Mouse (Mus musculus): ENCODE measurements around the gene Efna1. TPM values are rescaled to one million over a fixed set of nuclear protein-coding genes. Genes with fewer than 3 reads are reported as not detected.

The Efna1 gene
- polyA plus RNA-seq, 1 experiment from 2014 or later, result 40.7 TPM

GRCm38 (mm10) chr3:89305105-89305504 lies 24.2 kb upstream of the Efna1 start:
- Histone ChIP-seq H3K9ac (peak overlapping the region; percentile 21; the same call in 1 of the 2 replicates), H3K36me3 (no peaks in the 10 kb centered on the region), H3K9me3 (no peaks in the 10 kb centered on the region), H3K27me3 (peaks cover 3% of the 10 kb centered on the region; the same call in 1 of the 2 replicates), H3K4me1 (peaks cover 17% of the 10 kb centered on the region), H3K4me3 (no peak overlapping the region), H3K4me2 (no peak overlapping the region), H3K27ac (peak overlapping the region; percentile 0; the same call in 1 of the 2 replicates)
- ATAC-seq (ENCODE audit: insufficient number of reproducible peaks, insufficient read depth, low FRiP score, low TSS enrichment, low read depth), result no peak
- 40% methylated on average over 4 of the region's 4 CpGs for WGBS

- no peak for ATAC-seq (ENCODE audit: insufficient number of reproducible peaks, insufficient read depth, low FRiP score, low TSS enrichment, low read depth)
- Histone ChIP-seq H3K36me3 (no peaks in the 10 kb centered on the region), H3K4me3 (no peak overlapping the region), H3K27ac (no peak overlapping the region), H3K9me3 (no peaks in the 10 kb centered on the region), H3K27me3 (peaks cover 4% of the 10 kb centered on the region; the same call in 1 of the 2 replicates), H3K9ac (no peak overlapping the region), H3K4me1 (peaks cover 23% of the 10 kb centered on the region), H3K4me2 (no peak overlapping the region)
- WGBS, result 59% methylated on average over 6 of the region's 6 CpGs
These were observed 23.5 kb upstream of the Efna1 start for GRCm38 (mm10) chr3:89304440-89304839.

GRCm38 (mm10) chr3:89300514-89300913 lies 19.6 kb upstream of the Efna1 start:
- H3K4me2 ChIP-seq, result no peak overlapping the region
- H3K27me3 ChIP-seq, result peaks cover 4% of the 10 kb centered on the region; the same call in 1 of the 2 replicates
- H3K4me3 ChIP-seq, result no peak overlapping the region
- no peaks in the 10 kb centered on the region for H3K9me3 ChIP-seq
- WGBS, result 59% methylated on average over 2 of the region's 2 CpGs
- no peaks in the 10 kb centered on the region for H3K36me3 ChIP-seq
- ATAC-seq (ENCODE audit: insufficient number of reproducible peaks, insufficient read depth, low FRiP score, low TSS enrichment, low read depth), result no peak
- H3K9ac ChIP-seq, result no peak overlapping the region
- H3K27ac ChIP-seq, result no peak overlapping the region
- peaks cover 18% of the 10 kb centered on the region for H3K4me1 ChIP-seq

- H3K36me3 ChIP-seq, result no peaks in the 10 kb centered on the region
- H3K4me3 ChIP-seq, result peak overlapping the region; percentile 29; the same call in 1 of the 2 replicates
- peaks cover 4% of the 10 kb centered on the region; the same call in 1 of the 2 replicates for H3K27me3 ChIP-seq
- no peak overlapping the region for H3K27ac ChIP-seq
- ATAC-seq (ENCODE audit: insufficient number of reproducible peaks, insufficient read depth, low FRiP score, low TSS enrichment, low read depth), result no peak
- WGBS, result 47% methylated on average over 1 of the region's 1 CpGs
- peak overlapping the region; percentile 57 for H3K4me2 ChIP-seq
- H3K4me1 ChIP-seq, result peaks cover 15% of the 10 kb centered on the region
- H3K9me3 ChIP-seq, result no peaks in the 10 kb centered on the region
- H3K9ac ChIP-seq, result no peak overlapping the region
These were observed 19.1 kb upstream of the Efna1 start for GRCm38 (mm10) chr3:89300071-89300470.

- Histone ChIP-seq H3K4me2 (peak overlapping the region; percentile 57), H3K4me3 (peak overlapping the region; percentile 29), H3K9me3 (no peaks in the 10 kb centered on the region), H3K27ac (peak overlapping the region; percentile 44), H3K9ac (peak overlapping the region; percentile 59), H3K4me1 (peaks cover 12% of the 10 kb centered on the region), H3K36me3 (no peaks in the 10 kb centered on the region), H3K27me3 (peaks cover 4% of the 10 kb centered on the region; the same call in 1 of the 2 replicates)
- ATAC-seq (ENCODE audit: insufficient number of reproducible peaks, insufficient read depth, low FRiP score, low TSS enrichment, low read depth), result no peak
- 2% methylated on average over 14 of the region's 14 CpGs for WGBS
These were observed 18.6 kb upstream of the Efna1 start for GRCm38 (mm10) chr3:89299499-89299898.

GRCm38 (mm10) chr3:89298908-89299307 lies 18.0 kb upstream of the Efna1 start:
- peaks cover 4% of the 10 kb centered on the region; the same call in 1 of the 2 replicates for H3K27me3 ChIP-seq
- H3K9ac ChIP-seq, result no peak overlapping the region
- H3K27ac ChIP-seq, result no peak overlapping the region
- H3K4me2 ChIP-seq, result peak overlapping the region; percentile 57
- no peaks in the 10 kb centered on the region for H3K36me3 ChIP-seq
- WGBS, result 84% methylated on average over 6 of the region's 6 CpGs
- ATAC-seq (ENCODE audit: insufficient number of reproducible peaks, insufficient read depth, low FRiP score, low TSS enrichment, low read depth), result no peak
- H3K9me3 ChIP-seq, result no peaks in the 10 kb centered on the region
- H3K4me1 ChIP-seq, result peaks cover 12% of the 10 kb centered on the region
- no peak overlapping the region for H3K4me3 ChIP-seq

- ATAC-seq (ENCODE audit: insufficient number of reproducible peaks, insufficient read depth, low FRiP score, low TSS enrichment, low read depth), result no peak
- H3K36me3 ChIP-seq, result no peaks in the 10 kb centered on the region
- H3K9ac ChIP-seq, result no peak overlapping the region
- H3K9me3 ChIP-seq, result no peaks in the 10 kb centered on the region
- 77% methylated on average over 11 of the region's 11 CpGs for WGBS
- peaks cover 12% of the 10 kb centered on the region for H3K4me1 ChIP-seq
- H3K27ac ChIP-seq, result no peak overlapping the region
- no peak overlapping the region for H3K4me2 ChIP-seq
- peaks cover 4% of the 10 kb centered on the region; the same call in 1 of the 2 replicates for H3K27me3 ChIP-seq
- H3K4me3 ChIP-seq, result no peak overlapping the region
These were observed 15.9 kb upstream of the Efna1 start for GRCm38 (mm10) chr3:89296761-89297396.

GRCm38 (mm10) chr3:89295685-89296230 lies 14.8 kb upstream of the Efna1 start:
- Histone ChIP-seq H3K4me1 (peaks cover 18% of the 10 kb centered on the region), H3K4me3 (no peak overlapping the region), H3K27me3 (peaks cover 4% of the 10 kb centered on the region; the same call in 1 of the 2 replicates), H3K36me3 (no peaks in the 10 kb centered on the region), H3K27ac (no peak overlapping the region), H3K4me2 (no peak overlapping the region), H3K9me3 (no peaks in the 10 kb centered on the region), H3K9ac (no peak overlapping the region)
- 70% methylated on average over 8 of the region's 8 CpGs for WGBS
- ATAC-seq (ENCODE audit: insufficient number of reproducible peaks, insufficient read depth, low FRiP score, low TSS enrichment, low read depth), result no peak

- Histone ChIP-seq H3K36me3 (no peaks in the 10 kb centered on the region), H3K4me1 (peaks cover 12% of the 10 kb centered on the region; the same call in 1 of the 2 replicates), H3K4me3 (no peak overlapping the region), H3K27ac (no peak overlapping the region), H3K9ac (no peak overlapping the region), H3K4me2 (no peak overlapping the region), H3K27me3 (no peaks in the 10 kb centered on the region), H3K9me3 (no peaks in the 10 kb centered on the region)
- 76% methylated on average over 5 of the region's 5 CpGs for WGBS
- ATAC-seq (ENCODE audit: insufficient number of reproducible peaks, insufficient read depth, low FRiP score, low TSS enrichment, low read depth), result no peak
These were observed 13.3 kb upstream of the Efna1 start for GRCm38 (mm10) chr3:89294195-89294594.

- no peaks in the 10 kb centered on the region for H3K27me3 ChIP-seq
- no peak overlapping the region for H3K4me2 ChIP-seq
- no peak overlapping the region for H3K9ac ChIP-seq
- no peak for ATAC-seq (ENCODE audit: insufficient number of reproducible peaks, insufficient read depth, low FRiP score, low TSS enrichment, low read depth)
- no peak overlapping the region for H3K27ac ChIP-seq
- peaks cover 13% of the 10 kb centered on the region; the same call in 1 of the 2 replicates for H3K4me1 ChIP-seq
- no peaks in the 10 kb centered on the region for H3K36me3 ChIP-seq
- no peaks in the 10 kb centered on the region for H3K9me3 ChIP-seq
- 88% methylated on average over 11 of the region's 11 CpGs for WGBS
- H3K4me3 ChIP-seq, result no peak overlapping the region
These were observed 12.4 kb upstream of the Efna1 start for GRCm38 (mm10) chr3:89293247-89293918.

GRCm38 (mm10) chr3:89292303-89292702 lies 11.4 kb upstream of the Efna1 start:
- Histone ChIP-seq H3K9ac (no peak overlapping the region), H3K4me3 (no peak overlapping the region), H3K9me3 (no peaks in the 10 kb centered on the region), H3K27ac (no peak overlapping the region), H3K4me1 (peaks cover 21% of the 10 kb centered on the region; the same call in 1 of the 2 replicates), H3K36me3 (no peaks in the 10 kb centered on the region), H3K27me3 (no peaks in the 10 kb centered on the region), H3K4me2 (no peak overlapping the region)
- WGBS, result 74% methylated on average over 5 of the region's 5 CpGs
- ATAC-seq (ENCODE audit: insufficient number of reproducible peaks, insufficient read depth, low FRiP score, low TSS enrichment, low read depth), result no peak

Measured in embryonic facial prominence, embryonic 13.5 days (tissue).